Mouse (Mus musculus) embryonic stem cell, embryonic (primary cell): Measurements from ENCODE around the gene Kcnt2.

Experiments
- CTCF ChIA-PET, 4 experiments: fragments of 300-600 bp in 2 of 4; fragments of 350-600 bp in 2 of 4; sonication (Branson Sonifier 250); formaldehyde crosslinking; loops; one replicate each; lab custom pipeline; 2022; ENCODE audit warnings: inconsistent platforms in 2 of 4; lab: Charles Lee
- POLR2A ChIA-PET, 4 experiments: fragments of 300-600 bp in 2 of 4; fragments of 350-600 bp in 2 of 4; sonication (Branson Sonifier 250); formaldehyde crosslinking; loops; one replicate each; lab custom pipeline; 2022; ENCODE audit warnings: antibody characterized with exemption in 4 of 4, inconsistent platforms in 1 of 4; lab: Charles Lee

Kcnt2 gene

DNA sequence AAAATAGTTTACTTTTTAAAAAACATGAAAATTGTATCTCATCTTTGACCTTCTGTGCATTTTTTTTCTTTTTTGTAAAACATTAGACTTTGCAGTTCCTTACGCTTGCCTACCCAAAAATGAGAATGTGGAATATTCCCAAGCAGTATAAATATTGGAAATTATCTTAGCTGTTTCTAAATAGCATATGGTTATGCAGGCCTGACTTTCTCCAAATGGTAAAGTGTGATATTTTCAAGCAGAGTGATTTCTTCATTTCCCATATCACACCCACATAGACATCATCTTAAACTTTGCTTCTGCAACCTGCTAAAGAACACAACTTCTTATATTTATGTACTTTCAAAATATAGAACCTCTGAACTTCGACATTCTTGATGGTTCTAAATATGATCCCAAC, 210.9 kb downstream of the Kcnt2 start:
- CTCF ChIA-PET = no interaction called here
- POLR2A ChIA-PET = no interaction called here

DNA sequence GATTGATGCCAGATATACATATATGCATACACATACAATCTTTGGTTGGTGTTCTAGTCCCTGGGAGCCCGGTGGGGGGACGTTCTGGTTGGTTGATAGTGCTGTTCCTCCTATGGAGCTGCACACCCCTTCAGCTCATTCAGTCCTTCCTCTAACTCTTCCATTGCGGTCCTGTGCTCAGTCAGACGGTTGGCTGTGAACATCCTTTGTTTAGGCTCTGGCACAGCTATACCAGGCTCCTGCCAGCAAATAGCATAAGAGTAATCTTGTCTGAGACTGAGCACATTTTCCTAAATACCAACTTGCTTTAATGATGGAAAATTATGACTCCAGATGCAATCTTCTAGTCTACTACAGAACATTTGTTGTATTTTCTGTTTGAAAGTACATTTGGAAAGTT, 222.4 kb downstream of the Kcnt2 start:
- ChIA-PET POLR2A (no interaction called here), CTCF (no interaction called here)

DNA sequence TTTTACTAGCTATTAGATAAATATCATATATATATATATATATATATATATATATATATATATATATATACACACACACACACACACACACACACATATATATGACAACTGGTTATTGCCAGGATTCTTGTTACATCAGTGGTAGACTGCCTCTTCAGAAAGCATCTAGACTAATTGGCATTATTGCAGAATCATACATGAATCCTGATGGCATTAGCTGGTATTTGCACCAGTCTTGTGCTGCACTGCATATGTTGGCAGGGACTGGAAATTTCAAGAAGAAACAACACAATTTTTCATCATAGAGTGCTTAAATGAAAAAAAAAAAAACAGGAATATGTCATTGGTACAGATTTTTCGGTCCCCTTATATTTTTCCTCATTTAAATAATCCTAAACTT, 223.6 kb downstream of the Kcnt2 start:
- ChIA-PET POLR2A (interaction anchor here in 1 of 4 experiments (0.6 to 0.9 kb wide), 2 partner anchors 10 to 16 kb away, joined by 3 read pairs; no protein-coding TSS in a partner anchor), CTCF (no interaction called here)

DNA sequence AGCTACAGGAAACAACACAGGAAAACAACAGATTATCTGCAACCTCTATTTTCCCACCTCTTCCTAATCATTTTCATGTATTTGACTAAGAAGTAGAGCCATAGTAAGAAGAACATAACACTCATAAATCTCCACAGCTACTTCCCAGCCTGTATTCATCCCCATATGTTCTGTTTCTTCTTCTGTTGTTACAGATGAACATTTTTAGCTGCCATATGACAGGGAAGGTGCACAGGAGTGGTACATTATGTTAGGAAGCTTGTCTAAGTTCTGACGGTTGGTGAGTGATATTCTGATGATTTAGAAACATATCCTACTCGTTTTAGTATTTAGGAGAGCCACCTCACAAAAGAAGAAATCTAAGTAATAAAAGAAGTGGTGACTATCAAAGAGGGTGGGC, 231.0 kb downstream of the Kcnt2 start:
- POLR2A ChIA-PET = interaction anchor here in 2 of 4 experiments (0.5 to 0.6 kb wide), 2 partner anchors 92 to 538 kb away, joined by 3 to 5 read pairs; no protein-coding TSS in a partner anchor
- CTCF ChIA-PET = interaction anchor here in 1 of 4 experiments (0.7 kb wide), 1 partner anchor 185 kb away, joined by 3 read pairs; no protein-coding TSS in a partner anchor

DNA sequence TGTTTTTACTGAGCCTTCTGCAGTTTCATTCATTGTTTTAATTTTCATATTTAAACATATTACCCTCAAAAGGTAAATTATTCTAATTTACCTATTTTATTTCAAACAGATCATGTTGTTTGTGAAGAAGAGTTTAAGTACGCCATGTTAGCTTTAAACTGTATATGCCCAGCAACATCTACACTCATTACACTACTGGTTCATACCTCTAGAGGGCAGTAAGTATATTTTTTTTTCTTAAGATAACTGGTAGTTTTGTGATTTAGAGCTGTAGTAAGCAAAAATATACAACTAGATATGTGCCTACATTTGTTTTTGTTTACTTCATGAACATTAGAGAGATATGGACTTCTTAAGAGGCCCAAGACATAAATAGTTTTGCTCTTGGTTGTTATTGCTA, 238.1 kb downstream of the Kcnt2 start:
- POLR2A ChIA-PET = interaction anchor here in 1 of 4 experiments (1.1 kb wide), 1 partner anchor 175 kb away, joined by 3 read pairs; no protein-coding TSS in a partner anchor
- CTCF ChIA-PET = interaction anchor here in 3 of 4 experiments (0.6 to 1.1 kb wide), 6 partner anchors 23 to 177 kb away, joined by 3 to 4 read pairs (median 4); no protein-coding TSS in a partner anchor

DNA sequence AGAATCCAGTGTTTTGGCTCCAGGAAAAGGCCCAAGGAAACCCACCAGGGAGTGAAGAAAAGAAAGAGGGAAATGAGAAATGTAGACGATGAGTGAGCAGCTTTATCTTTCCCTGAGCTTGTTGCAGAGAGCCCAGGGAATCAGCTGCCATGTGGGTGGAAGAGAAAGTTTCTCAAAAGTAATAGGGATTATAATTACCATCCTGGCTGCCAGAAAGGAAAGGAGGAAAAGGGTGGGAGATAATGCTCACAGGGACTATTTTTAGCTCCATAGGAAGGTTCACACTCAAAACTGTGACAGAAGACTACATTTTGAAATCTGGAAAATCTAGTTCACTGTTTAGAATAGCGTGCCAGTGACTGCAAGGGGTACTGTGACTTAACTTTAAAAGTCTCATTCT, 243.9 kb downstream of the Kcnt2 start:
- CTCF ChIA-PET = no interaction called here
- POLR2A ChIA-PET = no interaction called here

- CTCF ChIA-PET = interaction anchor here in 1 of 4 experiments (0.6 kb wide), 1 partner anchor 11 kb away, joined by 3 read pairs; no protein-coding TSS in a partner anchor
- POLR2A ChIA-PET = no interaction called here
Measured at GRCm38 (mm10) chr1:140491406-140491805, 245.4 kb downstream of the Kcnt2 start.

- ChIA-PET POLR2A (no interaction called here), CTCF (no interaction called here)
Measured at GRCm38 (mm10) chr1:140492237-140492636, 246.3 kb downstream of the Kcnt2 start.

GRCm38 (mm10) chr1:140513451-140513850, 267.5 kb downstream of the Kcnt2 start:
- ChIA-PET CTCF (no interaction called here), POLR2A (no interaction called here)

GRCm38 (mm10) chr1:140531285-140531908, 285.4 kb downstream of the Kcnt2 start:
- ChIA-PET CTCF (interaction anchor here in 1 of 4 experiments (1.6 kb wide), 1 partner anchor 361 kb away, joined by 7 read pairs; no protein-coding TSS in a partner anchor), POLR2A (no interaction called here)

GRCm38 (mm10) chr1:140534849-140535248, 288.9 kb downstream of the Kcnt2 start:
- ChIA-PET CTCF (no interaction called here), POLR2A (no interaction called here)

DNA sequence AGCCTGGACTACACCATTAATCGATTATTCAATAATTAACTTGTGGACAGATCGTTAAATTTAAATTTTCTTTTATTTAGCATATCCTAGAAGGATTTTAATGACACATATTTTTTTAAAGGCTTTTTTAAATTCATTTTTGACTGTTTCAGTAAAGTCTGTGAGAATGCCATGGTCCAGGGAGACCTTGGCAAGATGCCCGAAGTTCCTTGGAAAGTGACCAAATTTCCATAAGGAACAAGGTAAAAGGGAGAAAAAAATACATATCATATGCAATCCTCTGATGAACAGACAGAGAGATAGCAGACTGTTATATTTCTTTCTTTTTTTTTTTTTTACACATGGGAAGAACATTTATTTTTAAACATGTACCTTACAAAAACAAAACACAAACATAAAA, 296.1 kb downstream of the Kcnt2 start:
- ChIA-PET CTCF (no interaction called here), POLR2A (no interaction called here)

- POLR2A ChIA-PET = no interaction called here
- CTCF ChIA-PET = interaction anchor here in 1 of 4 experiments (1.0 kb wide), 1 partner anchor 111 kb away, joined by 3 read pairs; no protein-coding TSS in a partner anchor
Measured at GRCm38 (mm10) chr1:140548711-140549110, 302.8 kb downstream of the Kcnt2 start.

DNA sequence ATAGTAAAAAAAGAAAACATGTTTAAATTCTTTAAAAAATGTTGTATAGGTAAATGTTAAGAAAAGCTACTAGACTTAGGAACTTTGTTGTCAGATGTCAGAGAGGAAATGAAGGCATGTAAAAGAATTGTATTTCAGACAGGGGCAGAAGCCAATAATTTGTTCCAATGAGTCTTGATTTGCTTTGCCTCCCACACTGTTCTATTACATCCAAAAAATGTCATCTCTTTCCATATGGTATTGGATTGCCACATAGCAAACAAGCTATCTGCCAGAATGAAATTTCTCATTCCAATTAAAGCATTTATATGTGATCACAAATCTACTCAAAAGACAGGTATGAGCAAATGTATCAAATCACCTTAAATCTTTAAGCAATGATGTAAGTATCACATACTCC, 314.8 kb downstream of the Kcnt2 start:
- ChIA-PET CTCF (no interaction called here), POLR2A (no interaction called here)

GRCm38 (mm10) chr1:140572141-140572540, 326.2 kb downstream of the Kcnt2 start:
- ChIA-PET CTCF (interaction anchor here in 1 of 4 experiments (0.7 kb wide), 1 partner anchor 88 kb away, joined by 4 read pairs; no protein-coding TSS in a partner anchor), POLR2A (no interaction called here)

GRCm38 (mm10) chr1:140578607-140579006, 332.6 kb downstream of the Kcnt2 start:
- ChIA-PET CTCF (no interaction called here), POLR2A (no interaction called here)

- POLR2A ChIA-PET = no interaction called here
- CTCF ChIA-PET = no interaction called here
Measured at GRCm38 (mm10) chr1:140588302-140588701, 342.3 kb downstream of the Kcnt2 start.

GRCm38 (mm10) chr1:140608765-140609297, 362.9 kb downstream of the Kcnt2 start:
- POLR2A ChIA-PET = no interaction called here
- CTCF ChIA-PET = no interaction called here

- ChIA-PET CTCF (no interaction called here), POLR2A (no interaction called here)
Measured at GRCm38 (mm10) chr1:140613101-140613500, 367.1 kb downstream of the Kcnt2 start.

- CTCF ChIA-PET = no interaction called here
- POLR2A ChIA-PET = no interaction called here
Measured at GRCm38 (mm10) chr1:140614840-140615239, 368.9 kb downstream of the Kcnt2 start.

DNA sequence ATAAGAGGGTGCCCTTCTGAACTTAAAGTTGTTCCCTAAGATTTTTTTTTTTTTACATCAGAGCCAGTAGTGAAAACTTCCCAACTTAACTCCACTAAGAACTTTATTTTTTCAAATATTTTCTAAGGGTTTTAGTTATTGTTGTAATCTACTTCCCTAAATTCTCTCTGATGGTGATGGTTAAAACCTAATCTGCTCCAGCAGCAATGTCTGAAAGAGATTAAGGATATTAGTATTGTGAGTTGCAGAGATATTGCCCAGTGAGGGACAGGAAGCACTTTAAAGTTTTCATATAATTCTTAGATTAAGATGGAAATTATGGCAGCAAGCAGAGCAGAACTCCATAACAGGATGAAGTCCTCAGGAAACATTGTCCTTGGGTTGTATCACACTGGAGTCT, 372.2 kb downstream of the Kcnt2 start:
- ChIA-PET POLR2A (no interaction called here), CTCF (interaction anchor here in 1 of 4 experiments (1.3 kb wide), 1 partner anchor 43 kb away, joined by 3 read pairs; no protein-coding TSS in a partner anchor)
